Mouse (Mus musculus) lung, adult 18-20 months (tissue): Measurements from ENCODE around the gene Gas2l1.
A peak's percentile ranks its signal among the peaks of the same experiment; 100 is the strongest.

Source experiments
- DNase-seq, 2 experiments: peaks; one replicate each; pipeline ENCODE4 v3.0.0; 2022; ENCODE audit warnings: mixed read lengths in 2 of 2

Gene Gas2l1

DNA sequence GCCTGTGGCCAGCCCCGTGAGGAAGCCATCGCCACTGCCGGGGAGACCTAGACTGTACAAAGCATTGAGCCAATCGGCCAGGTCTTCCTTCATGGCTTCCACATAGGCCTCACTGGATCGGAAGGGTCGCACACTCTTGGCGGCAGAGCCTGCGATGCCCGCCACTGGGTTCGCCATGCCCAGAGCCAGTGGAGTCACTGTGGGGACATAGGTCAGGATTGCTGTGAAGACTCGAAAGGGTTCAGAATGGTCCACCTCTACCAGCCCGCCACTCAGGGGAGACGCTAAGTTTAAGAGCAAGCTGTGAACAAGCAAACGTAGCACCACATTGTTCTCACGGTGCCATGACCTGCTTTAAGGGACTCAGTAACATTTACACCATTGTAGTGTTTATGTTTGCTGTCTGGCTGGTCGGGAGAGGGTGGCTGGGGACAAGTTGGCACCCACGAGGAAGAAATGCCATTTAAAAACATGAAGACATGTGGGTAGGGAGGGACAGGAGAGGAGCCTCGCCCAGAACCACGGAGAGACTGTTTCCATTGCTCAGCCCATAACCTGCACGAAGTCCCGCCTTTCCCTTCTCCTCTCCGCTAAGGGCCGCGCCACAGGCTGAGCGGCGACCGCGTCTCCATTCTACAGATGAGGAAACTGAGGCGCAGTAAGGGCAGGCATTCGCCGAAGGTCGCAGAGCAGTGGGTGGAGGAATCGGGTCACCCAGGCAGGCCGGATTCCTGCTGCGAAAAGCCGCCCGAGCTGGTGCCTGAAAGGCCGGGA is 658 bp downstream of the Gas2l1 start:
- DNase-seq: peak; percentile 27 to 43

DNA sequence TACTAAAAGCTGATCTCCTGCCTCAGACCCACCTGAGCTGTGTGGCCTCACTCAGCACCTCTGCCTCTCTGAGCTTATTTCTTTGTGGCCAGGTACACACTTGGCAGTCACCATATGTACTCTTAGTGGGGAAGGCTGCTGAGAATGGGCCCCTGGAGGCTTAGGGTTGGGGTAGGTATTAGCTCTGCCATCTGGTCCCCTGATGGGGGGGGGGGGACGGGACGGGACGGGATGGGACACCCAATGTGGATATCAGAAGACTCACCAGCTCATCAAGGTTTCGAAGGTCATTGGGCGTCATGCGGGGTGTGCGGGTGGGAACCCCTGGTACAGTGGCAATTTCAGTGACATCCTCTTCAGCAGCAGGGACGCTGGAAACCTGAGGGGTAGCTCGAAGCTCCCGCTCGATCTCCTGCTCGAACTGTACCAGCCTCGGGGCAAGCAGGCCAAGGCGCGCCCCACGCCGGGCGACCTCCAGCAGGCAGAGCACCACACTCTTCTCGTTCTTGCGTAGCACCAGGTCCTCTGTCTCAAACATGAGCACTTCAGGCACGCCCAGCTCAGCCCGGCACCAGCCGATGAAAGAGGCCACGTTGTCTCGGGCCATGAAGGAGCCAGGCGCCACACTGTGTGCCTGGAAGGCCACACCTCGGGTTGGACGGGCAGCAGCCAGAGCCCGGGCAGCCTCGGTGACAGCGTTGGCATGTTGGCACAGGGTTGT is 1.4 kb downstream of the Gas2l1 start:
- peak; percentile 38 to 41 for DNase-seq

DNA sequence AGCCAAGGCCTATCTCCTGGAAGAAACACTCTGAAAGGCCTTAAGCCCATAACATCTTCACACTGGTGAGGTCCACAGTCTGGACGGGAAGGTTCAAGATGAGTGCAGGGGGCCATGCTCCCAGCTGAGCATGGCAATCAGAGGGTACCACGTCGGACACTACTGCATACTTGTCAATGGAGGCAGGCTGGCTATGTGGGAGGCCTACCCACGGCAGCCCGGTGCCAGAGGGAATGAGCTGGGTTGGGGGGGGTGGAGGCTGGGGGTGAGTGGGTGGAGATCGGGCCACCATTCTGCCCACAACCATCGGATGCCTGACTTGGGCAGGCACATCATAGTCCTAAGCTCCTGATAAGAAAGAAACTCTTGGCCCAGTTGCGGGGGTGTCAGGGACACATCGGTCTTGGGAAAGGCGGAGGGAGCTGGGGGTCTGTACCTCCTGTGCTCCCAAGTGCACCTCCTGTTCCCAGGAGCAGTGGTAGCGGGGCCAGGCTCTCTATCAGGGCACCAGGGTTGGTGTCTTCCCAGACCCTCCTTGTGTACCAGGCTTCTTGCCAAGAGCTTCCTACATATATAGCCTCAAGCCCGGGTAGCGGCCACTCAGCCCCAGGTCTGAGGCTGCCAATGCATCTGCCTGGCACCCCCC is 2.1 kb downstream of the Gas2l1 start:
- no peak for DNase-seq

- peak in 1 of 2 experiments; percentile 46 for DNase-seq
Observed at GRCm38 (mm10) chr11:5062326-5062725, 2.8 kb downstream of the Gas2l1 start.

GRCm38 (mm10) chr11:5061413-5062139 is 3.6 kb downstream of the Gas2l1 start:
- DNase-seq: peak; percentile 96 to 98

- no peak for DNase-seq
Observed at GRCm38 (mm10) chr11:5060756-5061412, 4.2 kb downstream of the Gas2l1 start.

GRCm38 (mm10) chr11:5059704-5060156 is 5.4 kb downstream of the Gas2l1 start:
- DNase-seq: peak; percentile 42 to 67

GRCm38 (mm10) chr11:5059230-5059629 is 5.9 kb downstream of the Gas2l1 start:
- peak in 1 of 2 experiments; percentile 16 for DNase-seq

GRCm38 (mm10) chr11:5058783-5059182 is 6.3 kb downstream of the Gas2l1 start:
- DNase-seq: no peak

GRCm38 (mm10) chr11:5057856-5058641 is 7.1 kb downstream of the Gas2l1 start, which contains the start of gene Rasl10a:
Gene Rasl10a (plus strand): TSS chr11:5058128.
- DNase-seq: peak; percentile 67 to 76

- DNase-seq: no peak
Observed at GRCm38 (mm10) chr11:5057541-5057855, 7.6 kb downstream of the Gas2l1 start.

DNA sequence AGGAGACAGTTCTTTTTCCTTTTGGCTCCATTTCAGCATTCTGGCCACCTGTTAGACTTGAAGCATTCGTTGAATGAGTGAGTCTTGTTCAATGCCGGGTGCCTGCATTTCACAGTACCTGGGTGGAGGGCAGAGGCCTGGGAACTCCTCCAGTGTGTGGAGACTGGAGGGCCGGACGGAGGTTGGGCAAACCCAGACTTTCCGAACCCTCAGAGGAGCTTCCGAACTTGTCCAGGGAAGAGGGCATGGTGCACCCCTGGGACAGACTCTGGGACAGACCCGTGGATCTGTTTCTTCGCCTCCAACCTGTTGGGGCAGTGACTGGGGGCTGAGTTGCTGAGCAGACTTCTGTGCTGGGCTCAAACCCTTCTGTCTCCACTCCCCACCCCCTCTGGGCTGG is 8.1 kb downstream of the Gas2l1 start:
- DNase-seq: no peak

- DNase-seq: no peak
Observed at GRCm38 (mm10) chr11:5055945-5056938, 8.9 kb downstream of the Gas2l1 start.

DNA sequence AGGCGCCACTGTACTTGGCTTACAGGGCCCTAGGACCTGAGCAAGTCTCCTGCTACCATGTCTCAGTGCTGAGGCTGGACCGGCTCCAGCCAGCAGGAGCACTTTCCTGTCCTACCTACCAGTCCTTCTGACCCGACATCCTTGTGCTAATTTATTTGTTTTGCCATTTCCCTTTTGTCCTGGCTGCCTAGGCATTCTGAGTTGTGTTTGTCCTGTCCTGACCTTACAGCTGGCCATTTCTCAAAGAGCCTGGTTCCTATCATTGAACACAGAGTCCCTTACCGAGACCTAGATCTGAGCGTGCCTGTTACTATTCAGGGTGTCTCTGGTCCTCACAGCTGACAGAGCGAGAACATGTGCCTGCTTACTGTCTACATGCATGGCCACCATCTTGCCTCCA is 10.3 kb downstream of the Gas2l1 start:
- DNase-seq: no peak

DNA sequence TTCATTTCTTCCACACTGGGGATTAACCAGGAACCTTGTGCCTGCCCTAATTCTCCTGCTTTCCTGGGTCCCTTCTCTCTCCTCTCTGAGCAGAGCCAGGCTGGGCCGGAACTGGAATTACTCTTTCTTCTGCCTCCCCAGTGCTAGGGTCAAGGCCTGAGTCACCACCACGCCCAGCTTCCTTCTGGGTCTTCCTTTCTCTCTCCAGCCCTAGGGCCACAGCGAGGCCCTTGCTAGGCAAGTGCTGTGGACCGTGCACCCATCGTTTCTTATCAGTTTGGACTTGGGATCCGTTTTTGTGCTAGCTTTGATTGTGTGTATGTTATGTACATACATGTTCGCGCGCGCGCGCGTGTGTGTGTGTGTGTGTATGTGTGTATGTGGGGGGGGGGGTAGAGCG is 11.0 kb downstream of the Gas2l1 start:
- DNase-seq: no peak

GRCm38 (mm10) chr11:5052200-5052854 is 12.8 kb downstream of the Gas2l1 start:
- DNase-seq: no peak

- DNase-seq: no peak
Observed at GRCm38 (mm10) chr11:5051629-5052028, 13.5 kb downstream of the Gas2l1 start.

GRCm38 (mm10) chr11:5046321-5046926 is 18.7 kb downstream of the Gas2l1 start:
- DNase-seq: no peak
